Mouse (Mus musculus) macrophage (primary cell): ENCODE data around the gene Pabpn1. TPM values are rescaled to one million over a fixed set of nuclear protein-coding genes. Genes with fewer than 3 reads are reported as not detected.

Experiments
- polyA plus RNA-seq: library from polyadenylated mRNA; stranded (reverse); fragments of 250-400 nt; gene quantifications from 3 replicates; pipeline ENCODE4 v1.2.4, GENCODE M21; 2018; ENCODE audit warnings: inconsistent platforms

Pabpn1 gene
- polyA plus RNA-seq, 1 experiment from 2014 or later, result 71.0 TPM

Other genes with a start within 250 kb of the Pabpn1 start
- 23.0 to 29.4 TPM (median 23.7 TPM) in 3 replicates for gene 1700123O20Rik, start 206.3 kb upstream of the Pabpn1 start, polyA plus RNA-seq
- gene Acin1, start 205.6 kb upstream of the Pabpn1 start, polyA plus RNA-seq, result 92.8 to 195 TPM (median 119 TPM) in 3 replicates
- gene Gm29776, start 193.7 kb upstream of the Pabpn1 start, polyA plus RNA-seq, result not detected in 3 replicates
- 0.42 to 0.85 TPM in 2 of 3 replicates, not detected in the other for gene Cebpe, start 180.3 kb upstream of the Pabpn1 start, polyA plus RNA-seq
- 62.3 to 349 TPM (median 87.2 TPM) in 3 replicates for gene Slc7a8, start 110.6 kb upstream of the Pabpn1 start, polyA plus RNA-seq
- not detected in 3 replicates for gene Rnf212b, start 78.4 kb upstream of the Pabpn1 start, polyA plus RNA-seq
- gene Homez, start 21.5 kb upstream of the Pabpn1 start, polyA plus RNA-seq, result 4.1 to 15.5 TPM (median 6.0 TPM) in 3 replicates
- gene Ppp1r3e, start 14.9 kb upstream of the Pabpn1 start, polyA plus RNA-seq, result 9.4 to 27.5 TPM (median 11.3 TPM) in 3 replicates
- 13.5 to 20.1 TPM (median 14.7 TPM) in 3 replicates for gene Bcl2l2, start 9.1 kb upstream of the Pabpn1 start, polyA plus RNA-seq
- 0.28 to 3.5 TPM (median 1.1 TPM) in 3 replicates for gene Gm20521, start 9.1 kb upstream of the Pabpn1 start, polyA plus RNA-seq
- 0.14 to 0.26 TPM in 2 of 3 replicates, not detected in the other for gene Slc22a17, start 20.6 kb downstream of the Pabpn1 start, polyA plus RNA-seq
- not detected in 3 replicates for gene Efs, start 33.6 kb downstream of the Pabpn1 start, polyA plus RNA-seq
- gene Il25, start 40.2 kb downstream of the Pabpn1 start, polyA plus RNA-seq, result not detected in 3 replicates
- not detected in 3 replicates for gene Cmtm5, start 43.8 kb downstream of the Pabpn1 start, polyA plus RNA-seq
- gene Myh6, start 74.4 kb downstream of the Pabpn1 start, polyA plus RNA-seq, result not detected in 3 replicates
- gene Gm17428, start 84.4 kb downstream of the Pabpn1 start, polyA plus RNA-seq, result not detected in 3 replicates
- gene Myh7, start 102.1 kb downstream of the Pabpn1 start, polyA plus RNA-seq, result not detected in 3 replicates
- 28.2 to 50.2 TPM (median 38.8 TPM) in 3 replicates for gene Ngdn, start 123.0 kb downstream of the Pabpn1 start, polyA plus RNA-seq
- 2.1 to 2.9 TPM (median 2.7 TPM) in 3 replicates for gene Zfhx2, start 199.8 kb downstream of the Pabpn1 start, polyA plus RNA-seq
- 6.1 to 8.7 TPM (median 8.1 TPM) in 3 replicates for gene Thtpa, start 202.3 kb downstream of the Pabpn1 start, polyA plus RNA-seq
- gene Ap1g2, start 214.1 kb downstream of the Pabpn1 start, polyA plus RNA-seq, result 18.1 to 20.8 TPM (median 18.4 TPM) in 3 replicates
- 0.05 TPM in 1 of 3 replicates, not detected in the others for gene Jph4, start 224.4 kb downstream of the Pabpn1 start, polyA plus RNA-seq